Mouse (Mus musculus) right cerebral cortex, postnatal 25 days (tissue): ENCODE measurements at regions not wholly inside any gene's neighbourhood (a gene's known extent, or its start where the extent isn't known, plus 50 kb on each side); places are given as distances from the start of the nearest gene placed in this dataset.

Experiments
- DNase-seq: peaks from one replicate; pipeline ENCODE4 v3.0.0; 2022

DNA sequence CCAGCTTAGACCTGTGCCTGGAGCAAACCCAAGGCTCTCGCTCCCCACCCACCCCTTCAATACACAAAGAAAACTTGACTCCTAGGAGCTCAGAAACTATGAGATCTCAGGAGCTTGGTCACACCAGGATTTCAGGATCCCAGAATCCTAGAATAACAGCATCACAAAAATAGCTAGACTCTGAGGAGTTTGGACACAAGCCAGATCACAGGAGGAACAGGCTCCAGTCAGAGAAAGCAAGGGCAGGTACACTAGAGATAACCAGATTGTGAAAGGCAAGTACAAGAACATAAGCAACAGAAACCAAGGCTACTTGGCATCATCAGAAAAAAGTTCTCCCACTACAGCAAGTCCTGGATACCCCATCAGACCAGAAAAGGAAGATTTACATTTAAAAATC, 221.5 kb downstream of the Epha7 start:
- no peak for DNase-seq

DNA sequence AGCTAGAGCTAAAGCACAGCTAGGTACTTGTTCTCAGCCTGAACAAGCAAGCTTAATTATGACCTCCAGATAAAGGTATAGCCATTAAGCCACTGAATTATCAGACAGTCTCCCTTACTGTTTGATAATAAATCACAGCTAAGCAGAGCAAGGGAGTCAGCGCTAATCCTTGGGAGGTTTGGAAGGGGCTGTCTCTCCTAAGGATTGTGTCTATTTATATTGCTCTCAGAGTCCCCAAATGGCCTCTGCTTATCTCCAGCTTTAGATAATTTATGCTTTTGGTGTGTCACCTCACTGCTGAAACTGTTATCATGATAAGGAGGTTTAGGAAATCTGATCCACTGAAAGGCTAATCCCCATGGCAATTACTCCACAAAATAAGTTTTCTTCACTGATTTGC, 227.1 kb downstream of the Epha7 start:
- no peak for DNase-seq

- DNase-seq: no peak
Measured at GRCm38 (mm10) chr4:29068678-29069621, 256.0 kb downstream of the Epha7 start.

DNA sequence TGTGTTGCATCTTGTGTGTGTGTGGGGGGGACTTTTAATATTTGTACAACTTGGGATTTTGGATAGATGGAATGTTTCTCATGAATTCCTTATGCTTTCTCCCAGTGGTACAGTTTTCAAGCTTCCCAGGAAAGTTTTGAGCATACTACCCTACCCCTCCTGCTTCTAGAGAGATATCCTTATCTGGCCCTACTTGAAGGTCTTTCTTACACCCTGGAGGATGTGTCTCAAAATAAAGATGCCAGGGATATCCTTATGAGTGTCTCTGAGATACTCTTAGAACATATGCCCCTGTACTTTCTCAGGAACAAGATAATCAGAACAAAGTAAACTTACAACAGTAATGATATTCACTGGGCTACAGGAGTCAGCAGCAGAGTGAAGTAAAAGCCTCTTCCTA, 261.3 kb downstream of the Epha7 start:
- no peak for DNase-seq

DNA sequence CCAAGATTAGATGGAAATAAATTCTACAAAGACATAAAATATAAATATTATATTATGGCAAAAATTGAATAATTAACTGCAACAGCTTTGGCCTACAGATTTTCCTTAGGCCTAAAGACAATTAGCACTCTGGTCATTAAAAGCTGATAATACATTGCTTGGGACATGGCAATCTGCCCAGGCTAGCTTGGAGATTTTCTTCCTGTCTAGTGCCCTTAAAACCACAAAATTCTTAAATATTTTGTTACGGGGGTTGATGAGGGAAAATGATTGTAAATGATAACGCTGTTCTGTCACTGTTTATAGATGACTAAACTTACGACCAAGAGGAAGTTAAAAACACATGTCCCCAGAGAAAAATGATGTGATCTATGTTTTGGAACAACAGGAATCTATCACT, 261.9 kb downstream of the Epha7 start:
- no peak for DNase-seq

DNA sequence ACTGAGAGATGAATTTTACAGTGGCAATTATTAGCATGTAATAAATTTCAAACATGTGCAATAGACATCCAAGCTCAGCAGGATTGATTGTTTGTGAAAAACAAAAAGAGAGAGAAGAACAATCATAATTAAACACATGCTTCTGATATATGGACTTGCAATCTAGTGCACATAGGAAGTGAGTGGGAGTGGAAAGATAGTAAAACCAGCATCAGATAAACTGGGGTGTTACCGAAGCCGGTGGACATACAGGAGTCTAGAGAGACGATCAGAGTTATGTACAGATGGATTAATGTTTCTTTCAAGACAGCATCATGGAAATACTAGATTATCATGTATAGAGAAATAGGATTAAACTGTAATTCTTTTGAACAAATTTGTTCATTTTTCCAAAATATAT, 263.8 kb downstream of the Epha7 start:
- DNase-seq: no peak

DNA sequence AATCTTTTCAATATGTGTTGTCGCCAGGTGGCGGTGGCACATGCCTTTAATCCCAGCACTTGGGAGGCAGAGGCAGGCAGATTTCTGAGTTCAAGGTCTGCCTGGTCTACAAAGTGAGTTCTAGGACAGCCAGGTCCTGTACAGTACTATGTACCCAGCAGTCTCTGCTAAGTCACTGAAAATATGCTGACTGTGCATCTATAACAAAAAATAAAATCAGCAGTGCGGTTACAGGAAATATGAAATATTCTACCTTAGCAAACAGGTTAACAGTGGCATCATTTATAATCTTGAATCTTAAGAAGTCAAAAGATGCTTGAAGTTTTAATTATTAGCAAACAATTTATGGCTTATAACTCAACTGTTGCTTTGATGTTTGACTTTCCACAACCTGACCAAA, 265.5 kb downstream of the Epha7 start:
- no peak for DNase-seq

- DNase-seq: no peak
Measured at GRCm38 (mm10) chr4:29083545-29084290, 270.8 kb downstream of the Epha7 start.

GRCm38 (mm10) chr4:29090949-29091348, 278.0 kb downstream of the Epha7 start:
- no peak for DNase-seq

- no peak for DNase-seq
Measured at GRCm38 (mm10) chr4:29091495-29092211, 278.7 kb downstream of the Epha7 start.

GRCm38 (mm10) chr4:29102373-29102772, 289.4 kb downstream of the Epha7 start:
- DNase-seq: no peak

GRCm38 (mm10) chr4:29103414-29103813, 290.5 kb downstream of the Epha7 start:
- no peak for DNase-seq

DNA sequence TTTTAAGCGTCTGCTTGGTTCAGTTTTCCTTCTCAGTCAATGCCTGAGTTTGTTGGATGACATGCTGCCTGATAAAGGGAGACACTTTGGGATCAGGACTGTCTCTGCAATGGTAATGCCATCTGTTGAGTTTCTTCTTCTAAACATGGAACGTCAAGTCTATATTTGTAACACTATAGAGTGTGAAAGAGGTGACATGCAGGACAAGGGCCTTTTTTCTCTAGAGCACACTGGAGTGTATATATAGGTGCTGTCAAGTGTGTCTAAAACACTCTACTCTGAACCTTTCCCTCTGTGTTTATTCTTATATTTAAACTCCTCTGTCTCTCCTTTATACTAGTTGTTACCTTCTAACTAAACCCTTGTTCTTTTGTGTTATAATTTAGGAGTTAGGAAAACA, 299.6 kb downstream of the Epha7 start:
- no peak for DNase-seq

GRCm38 (mm10) chr4:29117025-29117424, 304.1 kb downstream of the Epha7 start:
- DNase-seq: no peak

- DNase-seq: peak; percentile 13
Measured at GRCm38 (mm10) chr4:29117926-29118325, 305.0 kb downstream of the Epha7 start.

GRCm38 (mm10) chr4:29118679-29119479, 305.9 kb downstream of the Epha7 start:
- DNase-seq: no peak

DNA sequence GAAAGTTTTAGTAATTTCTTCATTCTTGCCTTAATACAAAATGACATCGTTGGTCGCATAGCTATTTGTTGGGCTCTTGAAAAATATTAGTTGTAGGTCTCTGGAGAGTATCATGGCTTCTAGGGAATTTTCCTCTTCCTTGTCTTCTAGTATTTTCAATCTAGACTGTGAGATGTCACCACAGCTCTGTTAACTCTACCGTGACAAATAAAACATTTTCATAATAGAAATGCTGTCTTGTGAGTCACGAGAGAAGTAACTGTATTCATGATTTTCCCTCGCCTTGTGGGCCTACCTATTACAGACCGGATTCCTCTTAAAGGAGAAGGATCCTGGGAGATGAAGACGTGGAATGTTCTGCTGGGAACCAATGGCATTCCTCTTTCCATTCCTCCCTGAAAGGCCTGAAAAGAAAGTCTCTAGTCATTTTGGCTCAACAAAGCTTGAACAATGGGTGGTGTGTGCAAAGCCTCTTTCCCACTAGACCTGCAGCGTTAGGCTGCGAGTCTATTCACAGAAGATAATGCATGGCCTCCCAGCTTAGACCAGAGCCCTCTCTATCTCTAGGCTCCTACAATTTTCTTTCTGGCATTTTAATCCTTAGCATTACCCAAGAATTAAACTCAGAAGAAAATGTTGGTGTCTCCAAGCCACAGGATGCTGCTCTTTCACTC, 306.7 kb downstream of the Epha7 start:
- DNase-seq: no peak

- no peak for DNase-seq
Measured at GRCm38 (mm10) chr4:29123697-29124377, 310.9 kb downstream of the Epha7 start.

DNA sequence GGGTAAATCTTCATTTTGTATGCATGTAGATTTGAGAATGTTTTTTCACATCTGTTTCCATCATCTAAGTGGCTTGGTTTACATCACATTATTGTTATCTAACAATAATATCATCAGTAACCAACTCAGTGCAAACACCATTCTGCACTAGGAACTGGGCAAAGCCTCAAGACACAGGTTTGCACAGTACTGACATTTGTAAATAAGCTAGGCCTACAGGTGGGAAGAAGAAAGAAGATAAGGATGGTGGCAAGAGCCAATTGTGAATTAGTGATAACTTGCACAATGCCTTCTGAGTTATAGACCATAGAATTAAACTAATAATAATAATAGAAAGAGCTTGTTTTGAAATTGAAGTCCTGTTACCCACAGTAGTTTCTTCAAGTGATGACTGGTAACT, 317.6 kb downstream of the Epha7 start:
- no peak for DNase-seq

DNA sequence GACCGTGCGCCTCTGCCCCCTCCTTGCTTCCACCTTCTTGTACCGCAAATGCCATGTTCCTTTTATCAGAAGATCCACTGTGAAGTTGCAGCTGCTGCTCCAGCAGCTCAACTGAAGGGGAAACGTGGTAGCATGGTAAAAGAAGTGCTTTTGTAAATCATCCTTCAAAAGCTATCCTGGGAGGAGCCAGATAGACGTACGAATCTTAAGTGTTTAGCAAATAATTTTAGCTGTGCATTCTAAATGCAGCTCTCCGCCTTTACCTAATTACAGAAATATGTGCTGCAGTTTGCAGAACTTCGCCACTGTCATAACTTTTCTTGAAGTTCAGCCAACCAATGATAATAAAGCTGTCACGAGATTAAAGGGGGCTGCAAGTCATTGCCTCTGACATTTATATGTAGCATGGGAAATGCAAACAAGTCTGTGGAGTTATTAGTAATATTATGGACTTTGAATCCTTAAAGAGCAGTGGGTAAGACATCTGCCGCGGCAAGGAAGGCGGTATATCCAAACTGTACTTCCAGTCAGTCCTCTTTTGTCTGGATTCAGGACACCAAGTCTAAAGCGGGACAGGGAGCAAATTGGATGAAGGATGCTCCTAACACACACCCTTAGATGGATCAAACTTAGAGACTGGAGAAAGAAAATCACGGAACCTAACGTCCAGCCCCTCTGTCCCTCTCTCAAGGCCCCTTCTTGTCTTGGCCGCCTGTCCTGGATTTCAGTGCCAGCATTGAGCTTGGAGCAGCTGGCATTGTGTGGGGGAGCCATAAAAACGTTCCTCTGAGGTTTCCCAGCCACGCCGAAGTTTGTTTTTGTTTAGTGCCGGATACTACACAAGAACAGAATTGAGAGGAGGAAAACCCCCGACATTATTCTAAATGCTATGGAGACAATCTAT, 320.7 kb downstream of the Epha7 start:
- no peak for DNase-seq
